Mouse (Mus musculus) liver, embryonic 14.5 days (tissue): ENCODE results near the gene Pip4k2c.

Experiments used
- CTCF ChIP-seq: IDR thresholded peaks from 2 replicates; pipeline ENCODE4 v1.5.1; 2016; ENCODE audit warnings: antibody characterized with exemption, low read depth, control low read depth
- EP300 ChIP-seq: IDR thresholded peaks from 2 replicates; pipeline ENCODE4 v1.6.1; 2016; ENCODE audit warnings: antibody characterized with exemption, low read depth

DNA sequence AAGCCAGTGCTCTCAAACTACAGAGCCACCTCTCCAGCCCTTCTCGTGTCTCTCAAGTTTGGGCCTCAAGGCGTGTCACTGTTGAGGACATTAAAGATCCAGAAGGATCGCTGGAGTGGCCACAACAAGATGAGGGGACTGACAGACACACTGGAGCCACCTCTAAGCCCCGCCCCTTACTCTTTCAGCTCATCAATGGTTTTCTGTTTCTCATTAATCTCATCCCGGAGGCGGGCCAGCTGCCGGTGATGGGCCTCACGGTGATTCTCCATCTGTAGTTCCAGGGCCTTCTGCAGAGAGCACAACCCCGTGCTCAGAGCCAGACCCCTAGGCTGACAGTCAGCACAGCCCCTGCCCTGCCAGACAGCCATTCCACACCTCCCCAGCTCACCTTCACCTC lies 25.2 kb upstream of the Pip4k2c start:
- TF ChIP-seq CTCF (no peak), EP300 (no peak)
